Mouse (Mus musculus) naive thymus-derived CD4-positive, alpha-beta T cell, adult 5 months (primary cell): ENCODE results near the gene Mthfs. TPM values are rescaled to one million over a fixed set of nuclear protein-coding genes. Genes with fewer than 3 reads are reported as not detected.

Experiments used
- polyA plus RNA-seq: library from polyadenylated mRNA; unstranded; fragments of 100-300 nt; shearing (Covaris generic); gene quantifications from one replicate; pipeline ENCODE4 v1.2.1, GENCODE M21; 2017

Mthfs gene
- polyA plus RNA-seq = 38.1 TPM

DNA sequence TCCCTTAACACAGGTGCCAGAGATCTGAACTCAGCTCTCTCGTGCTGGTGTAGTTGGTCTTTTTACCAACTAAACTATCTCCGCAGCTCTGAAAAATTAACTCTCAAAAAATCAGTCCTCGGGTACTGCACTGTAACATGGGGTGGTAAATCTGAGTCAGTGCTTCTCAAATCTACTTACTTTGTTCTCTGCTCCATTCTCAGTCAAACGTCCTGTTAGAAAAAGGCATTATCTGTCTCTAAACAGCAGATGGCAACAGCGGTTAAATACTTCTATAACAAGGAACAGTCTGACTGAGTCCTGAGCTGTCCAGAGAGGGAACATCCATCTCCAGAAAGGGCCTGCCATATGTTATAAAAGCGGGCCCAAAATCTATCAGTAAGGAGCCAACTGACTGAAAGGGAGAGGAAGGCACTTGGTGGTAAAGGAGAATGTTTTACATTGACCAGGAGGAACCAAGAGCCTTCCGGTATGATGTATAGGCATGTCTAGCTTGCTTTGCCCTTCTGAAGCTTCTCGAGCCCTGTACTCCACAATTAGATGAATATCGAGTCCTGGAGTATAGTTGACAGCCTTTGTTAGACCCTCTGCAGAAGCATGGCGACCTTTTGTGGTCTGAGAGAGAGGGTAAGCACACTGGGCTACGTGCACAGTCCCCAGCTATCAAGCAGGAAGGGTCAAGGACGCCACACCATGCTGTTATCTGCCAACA lies at the start of gene Mthfs:
Gene Mthfs (plus strand): TSS at position 324 of the 712 bp plus-strand sequence.

DNA sequence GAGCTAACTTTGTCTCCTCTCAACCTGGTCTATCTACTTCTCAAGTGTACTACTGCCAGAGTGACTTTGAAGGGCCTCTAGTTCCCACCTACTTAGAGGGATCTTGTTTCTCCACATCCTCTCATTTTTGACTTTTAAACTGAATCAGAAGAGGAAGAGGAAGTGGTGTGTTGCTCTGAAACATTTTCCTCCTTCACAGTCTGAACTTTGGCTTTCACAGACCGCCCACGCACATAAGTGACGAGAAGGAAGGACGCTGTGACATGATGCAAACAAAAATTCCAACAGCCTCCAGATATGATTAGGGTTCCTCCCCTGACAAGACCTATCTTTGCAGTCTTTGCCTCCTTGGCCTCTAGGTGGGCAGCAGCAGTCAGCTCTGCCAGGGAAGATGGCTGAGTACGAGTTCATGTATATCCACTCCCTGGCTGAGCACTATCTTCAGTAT lies 11.5 kb upstream of the Mthfs start, which contains the start of the genes Bcl2a1b and Gm29094:
Gene Bcl2a1b (plus strand): TSS at position 241 of the 448 bp plus-strand sequence.
Gene Gm29094 (plus strand): TSS at position 411 of the 448 bp plus-strand sequence.

Other genes with a start within 250 kb of the Mthfs start
- 0.24 TPM for gene Trim43b, start 117.8 kb upstream of the Mthfs start, polyA plus RNA-seq
- 59.2 TPM for gene Bcl2a1b, start 11.5 kb upstream of the Mthfs start, polyA plus RNA-seq
- gene Gm29094, start 11.3 kb upstream of the Mthfs start, polyA plus RNA-seq = 14.8 TPM